Mouse (Mus musculus) T-helper 2 cell (primary cell): ENCODE measurements around the gene Car2.

Experiments used
- in situ Hi-C: fragments of 300-600 bp; cut with MboI, MseI; formaldehyde crosslinking; loops from one replicate; pipeline ENCODE4 v1.15.1; 2025; ENCODE audit warnings: high pct_unique_total_duplicates

The Car2 gene

DNA sequence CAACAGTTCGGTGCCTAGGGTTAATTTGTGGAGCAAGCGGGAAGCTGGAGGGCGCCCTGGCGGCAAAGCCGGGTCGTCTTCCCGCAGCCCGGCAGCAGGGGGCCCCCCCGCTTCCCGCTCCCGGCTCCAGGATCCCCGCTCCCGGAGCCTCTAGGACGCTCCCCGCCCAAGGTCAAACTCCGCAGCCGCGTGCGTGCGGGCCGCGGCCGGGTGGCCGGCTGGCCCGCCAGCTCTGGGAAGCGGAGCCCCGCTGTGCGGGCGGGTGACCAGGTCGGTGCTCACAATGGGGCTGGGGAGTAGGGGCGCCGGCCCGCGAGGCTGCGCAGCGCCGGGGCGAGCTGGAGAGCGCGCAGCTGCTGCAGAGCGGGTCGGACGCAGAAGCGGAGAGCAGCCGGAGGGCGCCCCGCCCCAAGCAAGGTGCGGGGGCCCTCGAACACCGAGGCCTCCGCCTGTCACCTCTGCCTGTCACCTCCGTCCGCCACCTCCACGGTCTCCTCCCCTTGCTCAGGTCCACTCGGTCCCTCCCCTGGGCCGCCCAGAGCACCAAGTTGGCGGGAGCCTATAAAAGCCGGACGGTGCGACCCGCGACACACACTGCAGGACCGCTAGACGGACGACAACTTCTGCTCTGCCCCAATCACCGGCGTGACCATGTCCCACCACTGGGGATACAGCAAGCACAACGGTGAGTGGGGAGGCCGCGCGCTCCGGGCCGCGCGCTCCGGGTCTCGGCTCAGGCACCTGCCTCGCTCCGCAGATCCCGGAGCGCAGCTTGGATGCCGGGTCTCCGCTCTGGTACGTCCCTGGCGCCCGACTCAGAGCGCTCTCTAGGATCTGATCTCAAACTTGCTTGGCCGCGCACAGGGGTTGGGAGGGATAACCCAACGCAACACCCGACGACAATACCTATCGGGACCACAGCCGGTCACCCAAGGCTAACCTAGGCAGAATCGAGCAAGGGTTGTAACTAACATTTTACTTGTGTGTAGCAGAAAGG is at the start of gene Car2:
Gene Car2, plus strand, starts transcription at position 172 of the 997 bp plus-strand sequence.
- in situ Hi-C loops = loop anchor here (5.0 kb wide), 1 partner anchor 351 kb away; no protein-coding TSS in a partner anchor

DNA sequence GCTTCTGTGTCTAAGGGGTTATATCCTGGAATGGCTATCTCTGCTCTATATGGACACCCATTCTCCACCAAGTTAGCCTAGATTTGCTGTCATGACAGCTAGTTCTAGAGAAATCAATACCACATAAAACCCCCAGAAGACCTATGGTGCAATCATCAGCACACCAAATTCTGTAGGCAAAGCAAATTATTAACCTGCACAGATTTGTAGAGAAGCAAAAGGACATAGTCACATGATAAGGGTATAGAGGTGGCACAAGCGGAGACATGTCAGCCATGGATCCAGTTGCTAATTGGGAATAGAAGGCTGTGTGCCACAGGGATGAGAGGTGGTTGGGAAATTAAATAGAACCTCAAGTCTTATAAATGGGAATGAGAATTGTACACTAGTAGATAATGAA is 47.1 kb upstream of the Car2 start:
- in situ Hi-C loops = no loop called here

DNA sequence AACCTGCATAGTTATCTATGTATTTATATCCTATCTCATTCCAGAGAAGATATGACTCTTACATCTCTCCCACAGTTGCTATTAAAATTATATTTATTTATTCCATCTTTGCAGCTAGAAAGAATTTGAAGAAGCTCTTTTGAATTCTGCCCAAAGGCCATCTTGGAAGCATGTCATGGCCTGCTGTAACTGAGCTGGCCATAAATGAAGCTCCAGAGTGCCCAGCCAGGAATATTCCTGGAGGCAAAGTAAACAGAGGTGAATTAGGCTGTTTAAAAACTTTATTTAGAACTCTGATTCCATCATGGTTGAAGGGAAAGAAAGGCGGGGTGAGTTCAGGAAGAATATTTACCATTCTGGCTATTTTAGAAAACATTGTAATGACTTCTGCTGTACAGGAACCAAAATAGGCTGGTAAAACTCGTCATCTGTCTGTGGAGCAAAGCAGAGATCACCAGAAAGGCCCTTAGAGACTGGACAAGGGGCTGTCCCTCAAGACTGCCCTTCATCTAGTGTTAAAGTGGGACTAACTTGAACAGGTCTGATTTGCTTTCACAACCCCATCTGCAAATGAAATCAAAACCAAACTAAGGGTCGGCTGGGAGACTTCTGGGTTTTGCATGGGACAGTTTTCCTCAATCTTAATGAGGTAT is 46.5 kb upstream of the Car2 start:
- in situ Hi-C loops = no loop called here

DNA sequence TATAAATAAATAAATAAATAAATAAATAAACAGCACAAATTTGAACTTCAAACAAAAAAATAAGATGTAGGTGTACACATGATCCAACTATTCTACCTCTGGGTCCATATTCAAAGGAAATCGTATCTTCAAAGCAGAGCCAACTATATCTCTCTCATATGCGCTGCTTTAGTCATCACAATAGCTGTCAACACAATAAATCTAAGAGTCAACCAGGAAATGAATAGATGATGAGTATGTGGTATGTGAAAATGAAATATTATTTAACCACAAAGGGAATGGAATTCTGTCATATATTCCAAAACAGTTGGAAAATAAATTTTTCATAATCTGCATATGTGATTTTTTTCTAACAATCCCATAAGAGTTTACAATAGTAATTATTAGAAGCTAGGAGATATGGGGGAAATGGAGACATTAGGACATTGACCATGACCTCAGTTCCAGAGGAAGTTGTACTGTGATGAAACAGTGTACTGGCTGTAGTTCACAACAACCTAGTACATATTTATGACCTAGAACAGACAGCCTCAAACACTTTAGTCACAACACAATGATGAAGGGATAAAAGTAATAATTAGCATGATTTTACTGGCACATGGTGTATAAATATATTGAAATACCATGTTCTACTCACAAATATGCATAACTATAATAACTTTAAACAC is 37.4 kb upstream of the Car2 start:
- in situ Hi-C loops = no loop called here

DNA sequence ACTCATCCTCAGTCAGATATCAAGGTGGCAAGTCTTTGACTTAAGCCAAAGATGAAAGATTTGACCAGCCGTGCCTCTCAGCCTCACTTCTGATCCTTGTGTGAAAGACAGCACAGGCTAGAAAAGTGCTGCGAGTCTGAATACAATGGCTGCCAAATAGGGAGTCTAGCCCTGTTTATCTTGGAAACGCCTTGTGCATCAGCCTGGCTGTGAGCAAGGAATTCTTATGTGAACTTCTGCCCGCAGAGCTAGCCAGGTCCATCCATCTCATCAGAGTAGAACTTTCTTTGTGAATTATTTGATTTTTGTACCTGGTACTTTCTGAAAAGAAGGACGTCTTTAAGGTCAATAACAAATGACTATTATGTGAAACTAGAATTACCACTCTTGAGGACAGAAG is 32.1 kb upstream of the Car2 start:
- in situ Hi-C loops = no loop called here

DNA sequence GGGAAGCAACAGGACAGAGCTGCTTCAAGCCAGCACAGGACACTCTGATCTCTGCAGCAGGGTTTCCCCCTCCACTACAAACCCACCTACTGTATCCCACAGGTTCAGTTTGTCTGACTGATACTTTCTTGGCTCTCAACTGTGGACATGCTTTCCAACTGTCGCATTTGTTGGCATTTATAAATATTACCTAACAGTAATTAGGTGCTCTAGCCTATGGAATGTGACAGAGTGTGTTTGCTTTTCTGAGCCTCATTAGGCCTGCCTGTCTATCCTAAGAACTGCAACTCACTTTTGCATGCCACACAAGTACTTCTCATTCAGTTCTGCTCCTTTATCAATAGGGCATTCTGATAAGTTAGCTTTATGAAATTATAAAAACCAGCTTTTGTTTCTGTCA is 31.6 kb upstream of the Car2 start:
- in situ Hi-C loops = no loop called here

DNA sequence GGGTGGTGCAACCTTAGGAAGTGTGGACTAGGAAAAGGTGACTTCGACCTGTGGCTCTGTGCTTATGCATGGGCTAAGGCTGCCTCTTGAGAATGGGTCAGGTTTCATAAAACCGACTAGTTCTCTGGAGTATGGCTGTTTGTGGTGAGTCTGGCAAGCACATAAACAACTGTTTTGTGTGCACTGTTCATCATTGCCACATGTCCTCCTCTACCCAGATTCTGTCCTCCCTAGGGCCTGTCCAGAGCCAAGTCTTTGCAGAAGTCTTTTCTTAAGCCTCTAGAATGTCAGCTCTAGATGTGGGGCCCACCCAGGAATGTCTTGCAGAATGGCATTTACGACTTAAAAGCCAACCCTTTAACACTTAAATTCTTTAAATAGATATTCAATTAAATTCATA is 28.2 kb upstream of the Car2 start:
- in situ Hi-C loops = no loop called here

DNA sequence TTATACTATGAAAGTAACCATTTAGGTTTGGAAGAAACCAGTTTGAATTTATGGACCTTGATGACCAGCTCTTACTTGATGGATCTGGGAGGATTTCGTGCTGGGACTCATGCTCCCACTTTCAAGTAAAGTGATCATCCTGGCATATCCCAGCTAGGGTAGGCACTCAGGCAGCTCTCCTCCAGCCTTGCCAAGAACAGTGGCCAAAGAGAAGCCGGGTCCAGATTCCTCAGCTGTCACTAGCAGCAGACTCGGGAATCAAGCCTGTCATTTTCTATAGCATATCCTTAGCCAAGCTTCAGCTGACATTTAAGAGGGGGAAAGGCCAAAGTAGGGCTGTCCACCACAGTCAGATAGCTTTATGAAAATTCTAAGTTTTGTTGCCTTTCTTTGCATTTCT is 25.8 kb upstream of the Car2 start:
- in situ Hi-C loops = no loop called here

DNA sequence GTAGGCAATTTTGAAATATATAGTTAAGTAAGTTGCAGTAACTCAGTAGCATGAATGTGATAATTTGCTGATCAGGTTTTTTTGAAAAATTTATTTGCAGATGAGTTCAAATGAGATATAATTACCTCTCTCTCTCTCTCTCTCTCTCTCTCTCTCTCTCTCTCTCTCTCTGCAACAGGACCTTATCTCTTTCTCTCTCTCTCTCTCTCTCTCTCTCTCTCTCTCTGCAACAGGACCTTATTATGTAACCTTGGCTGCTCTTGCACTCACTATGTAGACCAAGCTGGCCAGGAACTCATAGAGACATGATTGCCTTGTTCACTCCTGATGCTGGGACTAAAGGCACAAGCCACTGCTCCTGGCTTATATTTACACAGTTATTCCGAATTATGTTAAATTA is 24.9 kb upstream of the Car2 start:
- in situ Hi-C loops = no loop called here

DNA sequence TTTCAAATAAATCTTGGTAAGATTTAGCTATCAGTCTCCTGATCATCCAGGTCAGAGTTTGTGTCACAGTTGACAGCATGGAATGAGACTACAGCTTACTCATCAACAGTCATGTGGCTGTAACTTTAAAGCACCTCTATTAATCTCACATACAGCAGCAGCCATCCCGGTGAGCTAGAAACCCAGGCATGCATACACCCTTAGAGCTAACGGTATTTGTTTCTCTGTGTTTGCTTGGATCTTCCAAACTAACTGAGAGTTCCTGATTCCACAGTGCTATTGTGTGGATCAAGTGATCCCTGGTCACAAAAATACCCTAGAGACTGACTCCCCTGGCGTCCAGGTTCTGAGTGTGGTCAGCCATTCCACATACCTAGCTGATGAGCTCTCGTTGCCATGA is 24.3 kb upstream of the Car2 start:
- in situ Hi-C loops = no loop called here

DNA sequence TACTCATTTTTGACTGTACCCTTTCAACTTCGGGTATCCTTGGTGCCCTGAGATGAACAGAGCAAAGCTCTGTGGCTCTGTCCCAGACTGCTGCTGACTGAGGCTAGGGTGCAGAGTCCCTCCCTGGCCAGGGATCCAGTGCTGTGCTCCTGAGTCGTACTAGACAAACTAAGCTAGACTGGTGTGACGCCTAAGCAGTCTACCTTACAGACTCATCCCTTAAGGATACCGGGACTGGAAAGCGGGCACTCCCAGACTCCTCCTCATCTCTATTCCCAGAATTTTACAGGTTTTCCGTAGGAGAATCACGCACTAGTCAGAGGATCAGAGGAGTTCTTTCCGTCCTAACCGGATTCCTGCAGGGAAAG is 23.4 kb upstream of the Car2 start:
- in situ Hi-C loops = no loop called here

DNA sequence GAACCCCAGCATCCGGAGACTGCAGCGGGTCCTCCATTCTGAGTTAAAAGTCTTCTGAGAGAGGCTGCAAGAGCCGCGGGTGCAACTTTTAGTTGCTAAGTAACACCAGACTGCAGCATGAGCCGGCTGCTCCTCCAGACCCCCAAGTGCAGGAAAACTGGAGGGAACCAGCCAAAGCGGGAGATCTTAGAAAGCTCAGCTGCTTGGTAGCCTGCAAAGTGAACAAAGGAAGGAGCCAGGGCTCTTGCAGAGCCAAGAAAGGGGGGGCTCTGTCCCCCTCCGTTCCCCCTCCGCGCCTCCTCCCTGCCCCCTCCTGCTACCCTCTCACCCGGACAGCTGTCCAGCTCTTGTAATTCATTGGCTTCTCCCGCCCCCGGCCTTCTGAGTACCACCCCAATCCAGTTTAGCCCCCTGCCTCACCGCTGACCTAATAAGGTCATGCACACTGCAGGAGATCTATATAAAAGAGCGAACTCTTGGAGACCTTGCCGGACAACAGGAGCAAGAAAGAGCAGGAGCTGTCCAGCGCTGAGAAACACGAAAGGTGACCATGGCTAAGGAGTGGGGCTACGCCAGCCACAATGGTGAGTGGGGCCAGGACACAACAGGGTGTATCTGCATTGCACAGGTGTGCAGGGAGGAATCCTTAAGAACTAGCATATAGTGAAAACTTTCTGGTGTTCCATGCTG is 22.9 kb upstream of the Car2 start, which contains the start of gene Car3:
Gene Car3, plus strand, starts transcription at position 491 of the 690 bp plus-strand sequence.
- in situ Hi-C loops = no loop called here

DNA sequence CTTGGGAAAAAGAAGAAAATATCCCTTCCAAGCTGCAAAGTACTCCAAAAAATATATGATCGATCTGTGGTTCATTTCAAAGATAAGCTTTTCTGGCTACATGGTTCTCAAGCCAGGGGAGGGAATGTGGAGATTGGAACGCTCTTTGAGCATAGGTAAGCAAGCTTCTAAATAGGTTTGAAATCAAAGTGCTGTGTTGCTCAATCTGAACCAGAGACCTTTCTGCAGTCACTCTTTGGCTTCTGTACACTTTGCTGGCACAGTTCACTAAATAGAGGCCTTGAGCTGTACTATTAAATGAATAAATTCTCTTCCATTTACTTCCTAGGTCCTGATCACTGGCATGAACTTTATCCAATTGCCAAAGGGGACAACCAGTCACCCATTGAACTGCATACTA is 22.2 kb upstream of the Car2 start:
- in situ Hi-C loops = no loop called here

DNA sequence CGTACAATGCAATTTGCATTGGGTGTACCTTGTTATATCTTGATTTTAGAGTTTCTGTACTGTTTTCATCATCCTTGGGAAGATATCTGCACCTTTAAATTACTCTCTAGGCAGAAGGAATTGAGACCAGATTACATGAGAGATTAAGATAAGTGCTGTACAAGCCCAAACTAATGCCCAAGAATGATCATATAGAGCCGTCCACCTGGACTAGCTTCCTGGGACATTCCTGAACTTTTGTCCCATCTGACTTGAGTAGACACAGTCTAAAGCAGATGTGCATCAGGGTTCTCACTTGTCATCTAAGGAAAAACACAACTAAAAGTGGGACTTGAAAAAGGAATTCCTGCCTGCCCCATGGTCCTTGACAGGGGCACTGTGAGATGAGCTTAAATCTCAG is 20.1 kb upstream of the Car2 start:
- in situ Hi-C loops = no loop called here

DNA sequence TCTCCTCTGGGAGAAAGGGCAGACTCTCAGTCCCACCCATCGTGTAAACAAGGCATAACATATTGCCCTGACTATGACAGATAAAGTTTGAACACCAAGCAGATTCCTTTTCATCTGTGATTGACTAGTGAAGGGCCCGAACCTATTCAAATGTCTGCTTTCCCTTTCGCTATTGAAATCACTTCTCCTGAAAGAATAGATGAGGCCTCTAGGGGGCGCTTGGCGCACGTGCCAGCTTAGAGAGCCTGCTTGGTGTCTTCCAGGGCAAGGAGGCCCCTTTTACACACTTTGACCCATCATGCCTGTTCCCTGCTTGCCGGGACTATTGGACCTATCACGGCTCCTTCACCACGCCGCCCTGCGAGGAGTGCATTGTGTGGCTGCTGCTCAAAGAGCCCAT is 16.3 kb upstream of the Car2 start:
- in situ Hi-C loops = no loop called here

DNA sequence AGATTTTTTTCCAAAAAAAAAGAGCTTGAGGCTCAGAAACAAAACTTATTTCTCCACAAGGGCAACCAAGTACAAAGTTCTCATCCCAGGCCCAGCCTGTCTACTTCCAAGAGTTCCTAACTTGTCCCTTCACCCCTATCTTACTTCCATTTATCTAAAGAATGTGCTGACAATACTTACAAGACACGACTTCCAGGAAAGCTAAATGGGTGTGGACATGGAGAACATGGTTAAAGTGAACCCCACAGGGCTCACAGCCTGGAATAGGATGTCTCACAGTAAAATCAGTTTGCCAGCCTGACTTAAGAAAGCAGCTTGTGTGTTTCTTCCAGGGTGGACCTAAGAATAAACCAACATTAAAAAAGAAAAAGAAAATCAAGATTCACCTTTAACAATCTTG is 15.5 kb upstream of the Car2 start:
- in situ Hi-C loops = no loop called here

DNA sequence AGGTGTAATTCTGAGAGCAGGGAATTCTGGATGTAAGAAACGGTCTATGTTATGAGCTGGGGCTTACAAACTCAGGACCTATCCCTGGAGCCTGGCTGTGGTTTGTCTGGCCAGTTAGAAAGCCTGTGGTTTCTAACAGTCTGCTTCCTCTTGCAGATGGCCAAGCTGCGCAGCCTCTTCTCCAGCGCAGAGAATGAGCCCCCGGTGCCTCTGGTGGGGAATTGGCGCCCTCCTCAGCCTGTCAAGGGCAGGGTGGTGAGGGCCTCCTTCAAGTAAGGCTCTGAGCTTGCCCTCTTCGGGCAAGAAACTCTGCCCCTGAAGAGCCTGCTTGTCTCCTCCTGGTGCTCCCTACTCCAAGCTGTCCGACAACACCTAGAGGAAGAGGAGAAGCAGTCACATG is 14.7 kb upstream of the Car2 start:
- in situ Hi-C loops = no loop called here

DNA sequence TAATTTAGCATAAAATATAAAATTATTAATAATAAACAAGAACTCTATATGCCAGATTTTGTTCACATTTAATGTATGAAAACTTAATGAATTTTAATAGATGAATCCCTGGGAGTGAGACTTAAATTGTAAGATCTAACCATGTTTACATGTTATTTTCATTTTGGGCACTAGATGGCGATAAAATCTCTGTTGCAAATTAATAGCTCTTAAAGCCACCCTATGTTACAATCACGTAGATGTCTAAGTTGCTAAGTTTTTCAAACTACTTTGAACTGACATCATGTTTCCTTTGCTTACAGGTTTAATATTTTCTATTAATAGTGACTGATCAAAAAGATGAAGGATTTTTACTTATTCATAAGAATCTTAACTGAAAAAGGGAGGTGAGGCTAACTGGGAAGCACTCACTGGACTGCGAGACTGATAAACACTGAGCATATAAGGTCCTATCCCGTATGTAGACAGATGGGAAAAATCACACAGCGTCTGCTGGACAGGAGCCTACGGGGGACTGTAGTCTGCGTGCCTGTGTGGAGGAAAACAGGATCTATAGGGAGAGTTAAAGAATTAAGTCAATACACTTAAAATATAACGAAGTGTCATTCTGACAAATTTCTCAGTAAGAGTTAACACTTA is 11.6 kb upstream of the Car2 start:
- in situ Hi-C loops = loop anchor here (5.0 kb wide), 1 partner anchor 318 kb away; no protein-coding TSS in a partner anchor

DNA sequence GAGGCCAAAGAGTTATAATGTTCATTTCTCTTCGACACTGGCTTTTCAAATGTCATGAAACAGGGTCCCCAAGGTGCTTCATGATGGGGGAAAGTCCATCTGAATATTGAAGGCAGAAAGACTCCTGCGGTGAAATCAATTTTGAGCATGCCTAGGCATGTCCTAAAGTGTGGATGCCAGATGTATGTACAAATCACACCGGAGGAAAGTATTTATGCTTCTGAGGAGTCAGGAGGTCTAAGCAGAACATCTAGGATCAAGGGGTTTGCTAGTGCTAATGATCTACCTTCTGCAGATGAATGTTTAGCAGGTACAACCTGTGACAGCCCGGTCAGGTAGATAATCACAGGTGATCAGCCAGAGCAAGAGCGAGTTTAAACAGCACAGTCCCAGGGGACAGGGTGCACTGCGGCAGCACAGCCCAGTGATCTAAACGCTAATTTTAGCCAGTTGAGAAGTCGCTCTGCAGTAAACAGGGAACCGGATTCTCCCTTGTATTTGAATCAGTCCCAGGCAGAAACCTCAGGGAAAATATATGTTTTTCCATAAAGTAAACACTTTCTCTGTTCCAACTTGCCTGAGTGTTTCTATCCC is 9.7 kb upstream of the Car2 start:
- in situ Hi-C loops = loop anchor here (5.0 kb wide), 1 partner anchor 316 kb away; no protein-coding TSS in a partner anchor

DNA sequence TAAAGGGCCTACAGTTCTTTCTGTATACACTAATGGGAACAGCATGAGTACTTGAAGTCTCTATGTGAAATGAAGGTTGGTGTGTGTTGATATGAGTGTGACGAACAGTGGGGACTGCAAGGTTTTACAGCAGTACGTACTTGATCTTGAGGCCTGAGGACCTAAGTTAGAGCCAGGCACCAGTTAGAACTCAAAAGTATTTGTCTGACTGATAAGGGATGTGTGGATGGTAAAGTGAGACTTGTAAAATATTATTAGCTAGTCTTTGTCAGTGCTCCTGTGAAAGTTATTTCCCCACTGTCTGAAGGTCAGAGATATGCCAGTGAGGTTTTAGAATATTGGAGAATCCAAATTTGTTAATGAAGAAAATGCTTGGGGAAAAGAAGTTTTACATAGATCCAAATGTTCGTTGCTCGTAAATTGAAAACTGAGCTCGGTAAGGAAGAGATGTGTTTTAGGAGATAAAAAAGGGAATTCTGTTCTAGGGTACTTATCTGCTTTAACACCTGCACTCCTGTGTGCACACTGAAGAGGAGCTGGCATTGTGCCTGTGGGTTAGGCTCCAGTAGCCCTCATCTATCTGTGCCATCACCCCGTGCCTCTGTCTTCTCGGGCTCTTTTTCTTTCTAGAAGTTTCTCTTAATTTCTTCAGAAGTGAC is 8.7 kb upstream of the Car2 start:
- in situ Hi-C loops = loop anchor here (5.0 kb wide), 1 partner anchor 315 kb away; no protein-coding TSS in a partner anchor
